Mouse (Mus musculus) liver, adult 2 months (tissue): ENCODE measurements at regions not wholly inside any gene's neighbourhood (a gene's known extent, or its start where the extent isn't known, plus 50 kb on each side); places are given as distances from the start of the nearest gene placed in this dataset.

Experiments
- DNase-seq: peaks from one replicate; pipeline ENCODE4 v3.0.0-alpha.2; 2011; ENCODE audit warnings: low read depth, low spot score; ENCODE audit errors: extremely low read depth
- H3K27ac ChIP-seq: fragments of 200-500 bp; replicated peaks from 2 replicates; pipeline ENCODE4 v1.5.1; 2012; ENCODE audit warnings: low read depth, mild to moderate bottlenecking, control low read depth, inconsistent platforms, low read length; ENCODE audit not compliant: insufficient read depth
- H3K27me3 ChIP-seq: fragments of 200-500 bp; 2 replicates; pipeline ENCODE4 v1.6.1; 2012; ENCODE audit warnings: mild to moderate bottlenecking, moderate library complexity, low read length, inconsistent platforms; ENCODE audit not compliant: control insufficient read depth, insufficient read depth
- H3K36me3 ChIP-seq: fragments of 200-500 bp; 2 replicates; pipeline ENCODE4 v1.6.1; 2012; ENCODE audit warnings: low read length, inconsistent platforms; ENCODE audit not compliant: control insufficient read depth, insufficient read depth
- H3K4me1 ChIP-seq: fragments of 200-500 bp; 2 replicates; pipeline ENCODE4 v1.6.1; 2011; ENCODE audit warnings: low read length; ENCODE audit not compliant: control insufficient read depth, insufficient read depth
- H3K4me3 ChIP-seq: fragments of 200-500 bp; 2 replicates; pipeline ENCODE4 v1.5.1; 2011; ENCODE audit warnings: low read depth, mild to moderate bottlenecking, control low read depth, low read length, moderate library complexity; ENCODE audit not compliant: insufficient read depth
- H3K79me2 ChIP-seq: fragments of 200-500 bp; 2 replicates; pipeline ENCODE4 v1.6.1; 2012; ENCODE audit warnings: inconsistent platforms, mild to moderate bottlenecking, low read length, moderate library complexity; ENCODE audit not compliant: control insufficient read depth, insufficient read depth
- H3K9ac ChIP-seq: fragments of 200-500 bp; 2 replicates; pipeline ENCODE4 v1.6.1; 2012; ENCODE audit warnings: low read depth, mild to moderate bottlenecking, control low read depth, inconsistent platforms, low read length
- CTCF ChIP-seq: fragments of 200-500 bp; IDR thresholded peaks from 2 replicates; pipeline ENCODE4 v1.5.1; 2011; ENCODE audit warnings: low read depth, low read length, control low read depth
- POLR2A ChIP-seq: fragments of 200-500 bp; IDR thresholded peaks from 2 replicates; pipeline ENCODE4 v1.6.1; 2011; ENCODE audit warnings: low read length, control low read depth; ENCODE audit not compliant: insufficient read depth; ENCODE audit errors: extremely low read depth
- WGBS: fragments of 180-500 bp; shearing (Covaris S2); methylation state at CpG from one replicate; pipeline ENCODE4 v1.1.7; 2018; 5-methylcytosine and 5-hydroxymethylcytosine counted together

DNA sequence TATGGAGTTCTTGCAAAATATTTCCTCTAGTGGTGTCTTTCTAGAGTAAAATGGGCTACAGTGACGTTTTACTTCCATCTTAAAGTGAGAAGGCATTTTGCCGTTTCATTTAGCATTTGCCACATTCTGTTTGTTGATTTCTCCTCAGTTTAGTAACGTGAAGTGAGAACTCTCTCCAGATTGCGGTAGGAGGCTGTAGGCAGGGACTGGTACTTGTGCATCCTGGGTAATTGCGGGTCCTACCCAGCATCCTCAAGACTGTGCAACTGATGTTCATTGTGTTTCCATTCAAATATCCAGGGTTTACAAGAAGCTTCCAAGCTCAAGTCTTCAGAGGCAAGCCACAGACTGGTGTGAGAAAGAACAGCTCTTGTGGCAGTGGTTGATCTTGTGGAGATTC is 244.0 kb downstream of the Akain1 start:
- Histone ChIP-seq H3K4me3 (no peak overlapping the region), H3K9ac (no peak overlapping the region), H3K4me1 (no peaks in the 10 kb centered on the region), H3K27me3 (no peaks in the 10 kb centered on the region), H3K27ac (no peak overlapping the region), H3K36me3 (no peaks in the 10 kb centered on the region), H3K79me2 (no peaks in the 10 kb centered on the region)
- 73% methylated on average over 5 of the region's 5 CpGs for WGBS
- DNase-seq: no peak
- TF ChIP-seq CTCF (no peak), POLR2A (no peak)

DNA sequence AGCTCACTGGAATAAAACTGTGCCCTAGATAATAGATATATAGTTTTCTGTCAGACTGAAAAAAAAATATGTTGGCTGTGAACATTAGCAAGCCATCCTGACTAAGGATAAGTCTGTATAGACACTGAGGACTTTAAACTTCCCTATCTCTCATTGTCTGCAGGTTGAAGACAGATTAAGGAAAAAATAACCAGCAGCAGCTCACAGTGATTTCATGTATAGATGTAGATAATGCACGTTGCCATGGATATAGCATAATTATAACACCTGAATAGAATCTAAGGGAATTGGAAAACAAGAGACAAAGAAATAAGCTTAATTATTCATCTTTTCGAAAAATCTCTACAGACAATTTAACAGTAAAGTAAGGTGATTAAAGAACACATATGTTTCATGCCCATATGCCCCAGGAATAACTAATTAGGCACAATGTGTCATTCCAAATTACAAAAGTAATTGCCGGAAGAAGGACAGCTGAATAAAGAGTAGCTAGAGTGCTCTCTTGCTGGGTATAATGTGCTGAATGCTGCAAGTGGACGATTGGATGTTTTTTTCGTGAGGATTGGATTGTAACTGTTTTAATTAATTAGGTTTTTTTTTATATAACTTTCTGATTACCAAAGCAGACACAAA is 246.6 kb downstream of the Akain1 start:
- no peak for DNase-seq
- Histone ChIP-seq H3K4me1 (no peaks in the 10 kb centered on the region), H3K27me3 (no peaks in the 10 kb centered on the region), H3K4me3 (no peak overlapping the region), H3K9ac (no peak overlapping the region), H3K79me2 (no peaks in the 10 kb centered on the region), H3K36me3 (no peaks in the 10 kb centered on the region), H3K27ac (no peak overlapping the region)
- no peak for TF ChIP-seq CTCF
- no peak for TF ChIP-seq POLR2A
- 73% methylated on average over 5 of the region's 5 CpGs for WGBS

DNA sequence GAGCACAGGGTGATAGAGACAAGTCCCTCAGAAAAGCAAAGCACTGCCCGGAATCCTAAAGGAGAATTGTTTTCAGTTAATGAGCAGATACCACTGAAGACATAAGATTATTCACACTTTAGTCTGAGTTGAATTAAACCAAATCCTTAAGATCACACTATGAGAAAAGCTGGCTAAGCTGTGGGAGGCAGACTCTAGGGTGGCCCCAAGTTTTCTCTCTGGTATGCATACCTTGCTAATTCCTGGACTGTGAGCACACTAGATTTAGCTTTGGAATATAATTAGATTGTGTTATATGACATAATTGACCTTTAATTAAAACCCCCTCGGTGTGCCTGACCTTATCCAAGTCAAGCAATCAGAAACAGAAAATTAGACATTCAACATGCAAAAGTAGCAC is 247.3 kb downstream of the Akain1 start:
- Histone ChIP-seq H3K79me2 (no peaks in the 10 kb centered on the region), H3K36me3 (no peaks in the 10 kb centered on the region), H3K4me1 (no peaks in the 10 kb centered on the region), H3K4me3 (no peak overlapping the region), H3K27ac (no peak overlapping the region), H3K27me3 (no peaks in the 10 kb centered on the region), H3K9ac (no peak overlapping the region)
- no peak for DNase-seq
- TF ChIP-seq POLR2A (no peak), CTCF (no peak)
- 49% methylated on average over 2 of the region's 2 CpGs for WGBS

DNA sequence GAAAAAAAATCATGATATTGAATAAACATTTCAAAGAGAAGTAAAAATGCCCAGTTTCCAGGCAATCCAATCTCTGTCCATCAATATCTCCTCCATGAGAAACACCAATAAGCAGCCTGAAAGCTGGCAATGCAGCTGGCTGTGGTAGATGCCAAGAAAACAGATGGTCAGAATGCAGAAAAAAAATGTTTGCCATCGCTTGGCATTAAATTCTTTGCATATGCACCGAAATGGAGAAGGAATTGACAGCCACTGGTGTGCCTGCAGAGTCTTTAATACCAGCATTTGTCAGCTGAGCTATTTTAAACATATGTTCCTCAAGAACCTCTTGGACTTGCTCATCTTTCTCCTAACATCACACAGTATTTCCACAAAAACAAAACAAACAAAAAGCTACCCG is 256.2 kb downstream of the Akain1 start:
- TF ChIP-seq POLR2A (no peak), CTCF (no peak)
- Histone ChIP-seq H3K4me1 (no peaks in the 10 kb centered on the region), H3K27ac (no peak overlapping the region), H3K36me3 (no peaks in the 10 kb centered on the region), H3K9ac (no peak overlapping the region), H3K79me2 (no peaks in the 10 kb centered on the region), H3K4me3 (no peak overlapping the region), H3K27me3 (no peaks in the 10 kb centered on the region)
- no peak for DNase-seq
- 70% methylated on average over 3 of the region's 3 CpGs for WGBS

DNA sequence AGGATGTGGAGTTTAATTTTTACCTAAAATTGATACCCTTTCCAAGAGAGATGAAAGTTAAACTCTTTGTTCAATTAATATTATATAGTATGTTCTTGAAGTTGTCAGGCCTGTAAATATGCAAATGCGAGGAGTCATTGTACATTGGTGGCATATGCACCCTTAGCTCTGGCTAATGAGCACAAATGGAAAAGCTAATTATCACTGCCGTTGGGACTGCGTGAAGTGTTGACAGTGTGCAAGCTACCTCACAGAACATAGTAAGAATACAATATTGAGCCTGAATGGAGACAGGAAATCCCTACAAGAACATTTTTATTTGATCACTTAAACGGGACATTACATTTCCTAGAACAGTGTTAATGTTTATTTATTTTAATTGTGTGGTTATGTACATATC is 241.5 kb upstream of the Dlgap1 start:
- no peak for DNase-seq
- Histone ChIP-seq H3K4me3 (no peak overlapping the region), H3K27me3 (no peaks in the 10 kb centered on the region), H3K36me3 (no peaks in the 10 kb centered on the region), H3K79me2 (no peaks in the 10 kb centered on the region), H3K4me1 (no peaks in the 10 kb centered on the region), H3K9ac (no peak overlapping the region), H3K27ac (no peak overlapping the region)
- WGBS: 77% methylated on average over 4 of the region's 4 CpGs
- TF ChIP-seq CTCF (no peak), POLR2A (no peak)

DNA sequence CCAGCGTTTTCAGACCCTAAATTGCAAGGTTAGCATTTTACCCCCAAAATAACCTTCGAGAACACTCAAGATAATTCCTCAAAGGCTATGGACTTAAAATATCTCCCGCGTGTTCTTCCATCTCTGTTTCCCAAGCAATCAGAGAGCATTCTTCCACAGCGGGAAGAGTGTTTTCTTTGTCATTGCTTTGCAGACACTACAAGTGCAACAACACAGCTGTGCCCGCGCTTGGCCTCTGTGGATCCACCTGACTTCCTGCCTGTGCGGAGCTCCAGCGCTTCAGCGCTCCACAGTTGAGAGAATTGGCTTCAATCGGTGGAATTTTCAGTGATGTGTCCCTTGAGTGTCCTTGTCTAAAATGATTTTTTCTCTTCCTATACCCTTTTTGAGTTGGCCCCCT is 235.9 kb upstream of the Dlgap1 start:
- 86% methylated on average over 11 of the region's 11 CpGs for WGBS
- DNase-seq: no peak
- no peak overlapping the region for H3K9ac ChIP-seq
- H3K27me3 ChIP-seq: no peaks in the 10 kb centered on the region
- no peaks in the 10 kb centered on the region for H3K79me2 ChIP-seq
- no peaks in the 10 kb centered on the region for H3K4me1 ChIP-seq
- H3K27ac ChIP-seq: no peak overlapping the region
- no peak overlapping the region for H3K4me3 ChIP-seq
- no peaks in the 10 kb centered on the region for H3K36me3 ChIP-seq
- TF ChIP-seq POLR2A (no peak), CTCF (no peak)
